Mouse (Mus musculus) limb, embryonic 15.5 days (tissue): ENCODE data around the gene Tmprss7. TPM values are rescaled to one million over a fixed set of nuclear protein-coding genes. Genes with fewer than 3 reads are reported as not detected.

Source experiments
- ATAC-seq: fragments of 200-750 bp; cut with Nextera tagmentation; 2 replicates; pipeline ENCODE4 v1.8.0; 2017; ENCODE audit warnings: low read depth, moderate TSS enrichment; ENCODE audit not compliant: insufficient number of reproducible peaks, low FRiP score, low TSS enrichment
- H3K27ac ChIP-seq: fragments of 300-500 bp; sonication (generic); 2 replicates; pipeline ENCODE4 v1.5.1; 2015; ENCODE audit warnings: moderate library complexity, mild to moderate bottlenecking, inconsistent platforms
- H3K27me3 ChIP-seq: fragments of 300-500 bp; sonication (generic); 2 replicates; pipeline ENCODE4 v1.6.1; 2015; ENCODE audit warnings: inconsistent platforms
- H3K36me3 ChIP-seq: fragments of 300-500 bp; sonication (generic); 2 replicates; pipeline ENCODE4 v1.6.1; 2015; ENCODE audit warnings: inconsistent platforms
- H3K4me1 ChIP-seq: fragments of 300-500 bp; sonication (generic); 2 replicates; pipeline ENCODE4 v1.6.1; 2015; ENCODE audit warnings: inconsistent platforms
- H3K4me2 ChIP-seq: fragments of 300-500 bp; sonication (generic); 2 replicates; pipeline ENCODE4 v1.6.1; 2015; ENCODE audit warnings: mild to moderate bottlenecking, inconsistent platforms
- H3K4me3 ChIP-seq: fragments of 300-500 bp; sonication (generic); 2 replicates; pipeline ENCODE4 v1.5.1; 2015; ENCODE audit warnings: mild to moderate bottlenecking, inconsistent platforms
- H3K9ac ChIP-seq: fragments of 300-500 bp; sonication (generic); 2 replicates; pipeline ENCODE4 v1.6.1; 2015; ENCODE audit warnings: inconsistent platforms
- H3K9me3 ChIP-seq: fragments of 300-500 bp; sonication (generic); 2 replicates; pipeline ENCODE4 v1.6.1; 2016; ENCODE audit warnings: inconsistent platforms
- WGBS: fragments of 180-500 bp; shearing (Covaris S2); methylation state at CpG from one replicate; pipeline ENCODE4 v1.1.7; 2015; 5-methylcytosine and 5-hydroxymethylcytosine counted together
- polyA plus RNA-seq: library from polyadenylated mRNA; unstranded; fragments of >200 nt; fragmentation: Nextera tagmentation; extraction: Ambion mirVana; gene quantifications from 2 replicates; pipeline ENCODE4 v1.2.1, GENCODE M21; 2015

Gene Tmprss7
- polyA plus RNA-seq, 1 experiment from 2014 or later: 0.37 TPM

GRCm38 (mm10) chr16:45651497-45651896, 42.0 kb downstream of the Tmprss7 start:
- Histone ChIP-seq H3K4me2 (no peak overlapping the region), H3K9ac (no peak overlapping the region), H3K27me3 (peaks cover 6% of the 10 kb centered on the region; the same call in 1 of the 2 replicates), H3K36me3 (no peaks in the 10 kb centered on the region), H3K27ac (no peak overlapping the region), H3K4me3 (no peak overlapping the region), H3K9me3 (no peaks in the 10 kb centered on the region), H3K4me1 (peaks cover 11% of the 10 kb centered on the region)
- ATAC-seq: no peak
- WGBS: 54% methylated on average over 2 of the region's 2 CpGs

- H3K4me2 ChIP-seq: no peak overlapping the region
- 0 out of 2 replicates have a peak, but pooled peaks cover 2% of the 10 kb centered on the region for H3K4me1 ChIP-seq
- H3K9ac ChIP-seq: no peak overlapping the region
- H3K27me3 ChIP-seq: no peaks in the 10 kb centered on the region
- WGBS: 55% methylated on average over 6 of the region's 6 CpGs
- H3K4me3 ChIP-seq: no peak overlapping the region
- H3K36me3 ChIP-seq: no peaks in the 10 kb centered on the region
- H3K27ac ChIP-seq: no peak overlapping the region
- ATAC-seq: no peak
- no peaks in the 10 kb centered on the region for H3K9me3 ChIP-seq
Measured at GRCm38 (mm10) chr16:45644380-45644779, 49.1 kb downstream of the Tmprss7 start.

DNA sequence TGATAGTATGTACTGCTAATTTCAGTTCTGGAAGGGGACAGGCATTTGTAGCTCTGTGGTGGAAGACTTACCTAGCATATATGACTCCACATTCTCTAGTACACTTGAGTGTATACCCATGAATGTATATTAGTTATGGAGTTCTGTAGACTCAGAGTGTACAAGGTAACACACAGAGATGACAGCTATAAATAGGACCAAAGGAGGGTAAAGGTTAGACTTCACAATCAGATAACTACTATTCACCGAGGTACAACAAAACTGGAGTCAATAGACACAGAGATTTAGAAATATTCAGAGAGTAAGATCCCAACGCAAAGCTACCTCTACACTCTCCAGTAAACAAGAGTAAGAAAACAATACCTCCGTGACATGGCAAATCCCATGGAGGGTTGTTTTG, 49.5 kb downstream of the Tmprss7 start:
- no peaks in the 10 kb centered on the region for H3K9me3 ChIP-seq
- H3K9ac ChIP-seq: no peak overlapping the region
- 0 out of 2 replicates have a peak, but pooled peaks cover 2% of the 10 kb centered on the region for H3K4me1 ChIP-seq
- H3K27me3 ChIP-seq: no peaks in the 10 kb centered on the region
- no peak for ATAC-seq
- H3K27ac ChIP-seq: no peak overlapping the region
- no peak overlapping the region for H3K4me2 ChIP-seq
- H3K4me3 ChIP-seq: no peak overlapping the region
- H3K36me3 ChIP-seq: no peaks in the 10 kb centered on the region
- WGBS: 83% methylated on average over 3 of the region's 3 CpGs

GRCm38 (mm10) chr16:45641301-45641700, 52.2 kb downstream of the Tmprss7 start:
- H3K9me3 ChIP-seq: no peaks in the 10 kb centered on the region
- H3K36me3 ChIP-seq: no peaks in the 10 kb centered on the region
- WGBS: 58% methylated on average over 3 of the region's 3 CpGs
- H3K4me3 ChIP-seq: no peak overlapping the region
- 0 out of 2 replicates have a peak, but pooled peaks cover 2% of the 10 kb centered on the region for H3K4me1 ChIP-seq
- ATAC-seq: no peak
- no peak overlapping the region for H3K9ac ChIP-seq
- no peak overlapping the region for H3K4me2 ChIP-seq
- no peak overlapping the region for H3K27ac ChIP-seq
- H3K27me3 ChIP-seq: no peaks in the 10 kb centered on the region

DNA sequence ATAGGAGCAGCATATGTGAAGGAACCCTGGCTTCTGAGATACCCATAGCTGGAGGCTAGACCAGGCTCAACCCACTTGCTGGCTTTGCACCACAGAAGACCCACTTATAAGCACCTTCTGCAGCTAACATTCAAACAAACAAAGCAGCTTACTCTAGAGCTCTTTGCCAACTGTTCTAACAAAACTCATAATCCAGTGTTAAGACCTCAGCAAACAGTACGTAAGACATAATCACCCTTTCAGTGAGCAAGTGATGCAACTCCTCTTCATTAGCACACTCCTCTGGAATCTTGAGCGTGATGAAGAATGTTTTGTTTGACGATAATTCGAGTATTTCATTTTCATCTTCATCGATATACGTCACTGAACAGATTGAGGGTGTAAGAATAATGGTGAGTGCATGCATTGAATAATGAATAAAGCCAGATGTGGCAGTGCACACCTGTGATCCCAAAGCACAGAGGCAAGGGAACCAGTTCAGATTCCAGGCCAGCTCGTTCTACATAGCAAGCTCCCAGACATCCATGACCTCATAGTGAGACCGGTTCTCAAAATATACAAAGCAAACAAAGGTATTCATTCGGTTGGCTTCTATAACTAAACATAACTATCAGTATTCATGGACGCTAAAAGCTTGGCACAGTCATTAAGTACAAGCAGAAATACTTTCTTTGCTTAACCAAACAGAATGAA, 53.2 kb downstream of the Tmprss7 start:
- H3K9ac ChIP-seq: no peak overlapping the region
- no peaks in the 10 kb centered on the region for H3K9me3 ChIP-seq
- 70% methylated on average over 10 of the region's 10 CpGs for WGBS
- no peak overlapping the region for H3K4me3 ChIP-seq
- no peak for ATAC-seq
- no peak overlapping the region for H3K27ac ChIP-seq
- H3K4me1 ChIP-seq: 0 out of 2 replicates have a peak, but pooled peaks cover 2% of the 10 kb centered on the region
- no peak overlapping the region for H3K4me2 ChIP-seq
- no peaks in the 10 kb centered on the region for H3K27me3 ChIP-seq
- H3K36me3 ChIP-seq: no peaks in the 10 kb centered on the region

DNA sequence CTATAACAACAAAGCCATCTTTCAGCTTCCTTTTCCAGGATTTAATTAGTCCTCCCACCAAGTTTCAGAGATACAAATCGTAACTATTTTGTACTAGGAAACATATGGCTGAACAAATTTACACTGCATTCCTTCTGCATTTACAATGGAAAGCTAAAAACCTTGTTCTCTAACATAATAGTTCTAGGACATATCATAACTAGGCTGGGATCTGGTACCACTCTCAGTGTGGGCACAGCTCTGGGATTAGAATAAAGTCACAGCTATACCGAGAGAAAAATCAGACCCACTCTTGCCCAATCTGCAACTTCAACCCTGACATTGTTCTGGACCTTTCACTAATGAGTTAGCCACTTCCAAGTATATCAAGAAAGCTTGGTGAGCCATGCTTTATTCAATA, 57.6 kb downstream of the Tmprss7 start:
- ATAC-seq: no peak
- 73% methylated on average over 2 of the region's 2 CpGs for WGBS
- no peak overlapping the region for H3K9ac ChIP-seq
- no peaks in the 10 kb centered on the region for H3K36me3 ChIP-seq
- no peaks in the 10 kb centered on the region for H3K9me3 ChIP-seq
- H3K4me3 ChIP-seq: no peak overlapping the region
- no peaks in the 10 kb centered on the region for H3K27me3 ChIP-seq
- no peaks in the 10 kb centered on the region for H3K4me1 ChIP-seq
- no peak overlapping the region for H3K27ac ChIP-seq
- H3K4me2 ChIP-seq: no peak overlapping the region

DNA sequence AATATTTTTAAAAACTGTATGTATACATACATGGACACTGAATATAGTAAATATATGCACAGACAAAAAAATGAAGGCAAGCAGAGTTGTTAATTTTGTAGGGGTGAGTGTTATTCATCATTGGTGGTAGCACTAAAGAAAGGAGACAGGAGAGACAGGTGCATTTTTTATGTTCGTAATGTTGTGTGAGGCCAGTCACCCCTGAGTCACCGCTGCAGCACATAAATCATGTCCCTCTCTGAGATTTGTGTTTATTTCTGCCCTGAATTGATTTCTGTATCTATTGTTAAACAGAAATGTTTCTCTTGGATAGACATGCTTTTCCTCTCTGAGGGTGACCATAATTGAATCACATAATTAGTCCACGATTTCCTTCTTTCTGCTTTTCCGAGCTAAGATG, 61.0 kb downstream of the Tmprss7 start:
- 73% methylated on average over 4 of the region's 4 CpGs for WGBS

DNA sequence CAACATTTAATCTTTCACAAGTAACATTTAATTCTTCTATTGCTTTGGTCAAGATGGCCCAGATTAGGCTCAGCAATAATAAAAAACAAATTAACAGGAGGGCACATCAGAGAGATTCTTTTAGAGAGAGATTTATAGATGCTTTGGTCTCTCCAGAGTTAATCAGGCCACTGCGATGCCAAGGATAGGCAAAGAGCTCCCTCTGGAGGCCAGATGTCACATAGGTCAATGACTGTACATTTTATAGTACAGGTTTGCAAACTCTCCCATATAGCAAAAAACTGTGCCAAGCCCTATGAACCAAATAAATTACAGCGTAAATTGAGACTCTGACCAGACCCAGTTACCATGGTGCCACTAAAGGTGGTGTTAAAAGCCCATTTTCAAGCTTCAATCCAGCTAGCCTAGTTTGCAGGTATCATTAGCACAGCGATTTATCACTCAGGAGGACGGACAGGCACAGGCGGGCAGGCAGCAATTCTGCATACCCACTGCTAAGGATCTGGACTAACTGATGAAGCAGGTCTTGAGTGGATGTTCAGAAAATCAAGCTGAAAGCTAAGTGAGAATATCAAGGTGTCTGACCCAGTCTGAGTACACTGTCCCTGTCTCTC, 63.0 kb downstream of the Tmprss7 start:
- H3K27ac ChIP-seq: no peak overlapping the region
- no peak for ATAC-seq
- no peaks in the 10 kb centered on the region for H3K27me3 ChIP-seq
- no peak overlapping the region for H3K4me2 ChIP-seq
- no peak overlapping the region for H3K4me3 ChIP-seq
- no peak overlapping the region for H3K9ac ChIP-seq
- no peaks in the 10 kb centered on the region for H3K36me3 ChIP-seq
- WGBS: 40% methylated on average over 5 of the region's 5 CpGs
- no peaks in the 10 kb centered on the region for H3K9me3 ChIP-seq
- H3K4me1 ChIP-seq: 0 out of 2 replicates have a peak, but pooled peaks cover 3% of the 10 kb centered on the region

More for the DNA sequence above, 61.0 kb downstream of the Tmprss7 start:
- Histone ChIP-seq H3K27ac (no peak overlapping the region), H3K27me3 (no peaks in the 10 kb centered on the region), H3K4me2 (no peak overlapping the region), H3K9ac (no peak overlapping the region), H3K4me1 (0 out of 2 replicates have a peak, but pooled peaks cover 3% of the 10 kb centered on the region), H3K9me3 (no peaks in the 10 kb centered on the region), H3K4me3 (no peak overlapping the region), H3K36me3 (no peaks in the 10 kb centered on the region)
- ATAC-seq: no peak

- WGBS: 76% methylated on average over 8 of the region's 8 CpGs
- ATAC-seq: no peak
- Histone ChIP-seq H3K4me1 (0 out of 2 replicates have a peak, but pooled peaks cover 3% of the 10 kb centered on the region), H3K36me3 (no peaks in the 10 kb centered on the region), H3K4me2 (no peak overlapping the region), H3K9me3 (no peaks in the 10 kb centered on the region), H3K27ac (no peak overlapping the region), H3K4me3 (no peak overlapping the region), H3K9ac (no peak overlapping the region), H3K27me3 (no peaks in the 10 kb centered on the region)
Measured at GRCm38 (mm10) chr16:45629497-45630105, 63.9 kb downstream of the Tmprss7 start.

- Histone ChIP-seq H3K4me3 (no peak overlapping the region), H3K4me1 (no peaks in the 10 kb centered on the region), H3K9me3 (no peaks in the 10 kb centered on the region), H3K27ac (no peak overlapping the region), H3K9ac (no peak overlapping the region), H3K36me3 (no peaks in the 10 kb centered on the region), H3K4me2 (no peak overlapping the region), H3K27me3 (no peaks in the 10 kb centered on the region)
- WGBS: 77% methylated on average over 2 of the region's 2 CpGs
- ATAC-seq: no peak
Measured at GRCm38 (mm10) chr16:45625342-45625741, 68.1 kb downstream of the Tmprss7 start.

DNA sequence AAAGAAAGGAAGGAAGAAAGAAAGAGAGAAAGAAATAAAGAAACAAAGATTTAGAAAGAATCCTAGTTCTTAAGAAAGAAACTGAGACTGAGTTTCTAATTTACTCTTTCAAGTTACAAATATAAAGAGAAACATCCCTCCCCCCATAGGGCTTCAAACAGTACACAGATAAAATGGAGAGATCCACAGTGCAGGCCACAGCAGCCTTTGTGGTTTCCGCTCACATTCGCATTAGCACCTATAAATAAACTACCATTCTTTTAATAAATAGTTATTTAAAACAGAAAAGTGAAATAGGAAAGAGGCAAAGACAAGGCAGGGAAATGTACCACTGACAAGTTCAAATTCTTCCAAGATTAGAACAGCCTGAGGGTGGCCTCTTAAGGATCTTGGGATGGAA, 68.7 kb downstream of the Tmprss7 start:
- 69% methylated on average over 2 of the region's 2 CpGs for WGBS
- Histone ChIP-seq H3K27me3 (no peaks in the 10 kb centered on the region), H3K36me3 (no peaks in the 10 kb centered on the region), H3K27ac (no peak overlapping the region), H3K4me1 (no peaks in the 10 kb centered on the region), H3K4me2 (no peak overlapping the region), H3K9ac (no peak overlapping the region), H3K9me3 (no peaks in the 10 kb centered on the region), H3K4me3 (no peak overlapping the region)
- no peak for ATAC-seq

DNA sequence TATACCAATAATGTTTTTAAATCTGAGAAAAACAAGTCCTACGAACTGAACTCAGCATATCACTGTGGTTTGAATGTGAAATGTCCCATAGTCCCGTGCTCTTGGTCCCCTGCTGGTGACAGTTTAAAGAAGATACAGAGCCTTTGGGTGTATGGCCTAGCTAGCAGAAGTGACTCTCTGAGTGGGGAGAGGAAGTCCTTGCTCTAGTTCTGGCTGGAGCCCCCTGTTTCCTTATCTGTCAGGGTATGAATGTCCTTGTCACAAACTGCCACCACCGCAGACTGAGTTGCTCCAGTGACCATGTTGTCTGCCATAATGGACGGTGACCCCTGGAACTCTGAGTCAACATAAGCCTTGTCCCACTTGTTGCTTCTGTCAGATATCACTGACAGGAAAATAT, 70.2 kb downstream of the Tmprss7 start:
- no peaks in the 10 kb centered on the region for H3K27me3 ChIP-seq
- no peak overlapping the region for H3K4me3 ChIP-seq
- H3K27ac ChIP-seq: no peak overlapping the region
- no peak for ATAC-seq
- H3K4me1 ChIP-seq: no peaks in the 10 kb centered on the region
- H3K9ac ChIP-seq: no peak overlapping the region
- no peaks in the 10 kb centered on the region for H3K9me3 ChIP-seq
- WGBS: 89% methylated on average over 4 of the region's 4 CpGs
- no peaks in the 10 kb centered on the region for H3K36me3 ChIP-seq
- no peak overlapping the region for H3K4me2 ChIP-seq
